Mouse (Mus musculus): ENCODE results near the gene Pde2a. TPM values are rescaled to one million over a fixed set of nuclear protein-coding genes. Genes with fewer than 3 reads are reported as not detected.

The Pde2a gene
- total and polyA plus RNA-seq, 3 experiments = 0.11 to 0.62 TPM; not detected in 1

- H3K9me3 ChIP-seq (replicated peaks; ENCODE audit: insufficient read depth, low read length) = no peaks in the 10 kb centered on the region
- no peaks in the 10 kb centered on the region for H3K79me2 ChIP-seq (ENCODE audit: control insufficient read depth, insufficient read depth, low read length, poor library complexity)
- no peak overlapping the region for H3K9ac ChIP-seq (ENCODE audit: control insufficient read depth, low read depth, low read length, poor library complexity, severe bottlenecking)
- TF ChIP-seq GABPA (IDR thresholded peaks at IDR 0.05; ENCODE audit: low read depth, low read length) = no peak
- TF ChIP-seq MAFK (IDR thresholded peaks at IDR 0.05; ENCODE audit: borderline replicate concordance, low read depth, low read length) = no peak
- TF ChIP-seq MYC (IDR thresholded peaks at IDR 0.05; ENCODE audit: low read depth, low read length) = no peak
- TF ChIP-seq ELF1 (IDR thresholded peaks at IDR 0.05; ENCODE audit: low read depth, low read length) = no peak
- no peak for TF ChIP-seq UBTF (IDR thresholded peaks at IDR 0.05; ENCODE audit: borderline replicate concordance, insufficient read depth, low read depth, low read length)
- TF ChIP-seq RCOR1 (IDR thresholded peaks at IDR 0.05; ENCODE audit: low read depth, low read length) = no peak
- TF ChIP-seq POLR2AphosphoS5 (IDR thresholded peaks at IDR 0.05; ENCODE audit: borderline replicate concordance, low read depth, low read length) = no peak
- TF ChIP-seq KAT2A (conservative IDR thresholded peaks at IDR 0.05; ENCODE audit: low read depth, low read length) = no peak
- TF ChIP-seq E2F4 (IDR thresholded peaks at IDR 0.05; ENCODE audit: borderline replicate concordance, low read depth, low read length) = no peak
- no peak for TF ChIP-seq SIN3A (IDR thresholded peaks at IDR 0.05; ENCODE audit: low read length)
- TF ChIP-seq EP300 (IDR thresholded peaks at IDR 0.05; ENCODE audit: low read depth in 1 of 2, low read length in 2 of 2) = no peak
- no peak for TF ChIP-seq ZMIZ1 (IDR thresholded peaks at IDR 0.05; ENCODE audit: low read depth, low read length)
- no peak for TF ChIP-seq BHLHE40 (IDR thresholded peaks at IDR 0.05; ENCODE audit: borderline replicate concordance, low read depth, low read length)
- TF ChIP-seq CTCF (IDR thresholded peaks at IDR 0.05 in 2 of 3, conservative IDR thresholded peaks at IDR 0.05 in 1 of 3; ENCODE audit: control insufficient read depth in 1 of 3, insufficient read depth in 1 of 3, low read depth in 2 of 3, low read length in 3 of 3, poor library complexity in 1 of 3, severe bottlenecking in 1 of 3) = no peak
- TF ChIP-seq ZKSCAN1 (IDR thresholded peaks at IDR 0.05; ENCODE audit: low read depth, low read length) = no peak
- TF ChIP-seq MAZ (IDR thresholded peaks at IDR 0.05; ENCODE audit: low read depth, low read length) = no peak
- TF ChIP-seq HCFC1 (IDR thresholded peaks at IDR 0.05; ENCODE audit: low read depth, low read length) = no peak
- TF ChIP-seq GATA1 (IDR thresholded peaks at IDR 0.05; ENCODE audit: low read depth, low read length) = no peak
- no peak for TF ChIP-seq USF1 (IDR thresholded peaks at IDR 0.05; ENCODE audit: low read depth, low read length)
- no peak for TF ChIP-seq MXI1 (IDR thresholded peaks at IDR 0.05; ENCODE audit: low read depth, low read length)
- no peak overlapping the region for H3K4me3 ChIP-seq (ENCODE audit: control insufficient read depth in 1 of 2, insufficient read depth in 1 of 2, low read depth in 2 of 2, low read length in 2 of 2)
- no peak overlapping the region for H3K27ac ChIP-seq (ENCODE audit: control insufficient read depth, low read depth, low read length)
- DNase-seq (ENCODE audit: low read depth, low spot score) = no peak
- no peaks in the 10 kb centered on the region for H3K36me3 ChIP-seq (ENCODE audit: control insufficient read depth in 1 of 2, insufficient read depth in 2 of 2, low read length in 2 of 2)
- H3K27me3 ChIP-seq (ENCODE audit: control insufficient read depth in 1 of 2, insufficient read depth in 2 of 2, low read length in 2 of 2) = peaks cover 2 to 3% of the 10 kb centered on the region in 2 experiments; a peak in 2 of 4 replicates
- H3K4me1 ChIP-seq (ENCODE audit: control insufficient read depth in 1 of 2, insufficient read depth in 2 of 2, low read length in 2 of 2) = no peaks in the 10 kb centered on the region
Observed at GRCm38 (mm10) chr7:101550686-101551485, 129.4 kb downstream of the Pde2a start.

All from MEL (cell line).